Mouse (Mus musculus) small intestine, adult 2 months (tissue): ENCODE data around the gene Glb1.

Experiments used
- CTCF ChIP-seq: fragments of 200-500 bp; IDR thresholded peaks from 2 replicates; pipeline ENCODE4 v1.5.1; 2012; ENCODE audit warnings: low read depth, mild to moderate bottlenecking, control low read depth, inconsistent platforms, low read length, moderate library complexity, mixed read lengths; ENCODE audit not compliant: insufficient replicate concordance, insufficient read length; ENCODE audit errors: extremely low read depth
- POLR2A ChIP-seq: fragments of 200-500 bp; IDR thresholded peaks from 2 replicates; pipeline ENCODE4 v1.6.1; 2012; ENCODE audit warnings: low read depth, mild to moderate bottlenecking, control low read depth, inconsistent platforms, low read length, moderate library complexity

DNA sequence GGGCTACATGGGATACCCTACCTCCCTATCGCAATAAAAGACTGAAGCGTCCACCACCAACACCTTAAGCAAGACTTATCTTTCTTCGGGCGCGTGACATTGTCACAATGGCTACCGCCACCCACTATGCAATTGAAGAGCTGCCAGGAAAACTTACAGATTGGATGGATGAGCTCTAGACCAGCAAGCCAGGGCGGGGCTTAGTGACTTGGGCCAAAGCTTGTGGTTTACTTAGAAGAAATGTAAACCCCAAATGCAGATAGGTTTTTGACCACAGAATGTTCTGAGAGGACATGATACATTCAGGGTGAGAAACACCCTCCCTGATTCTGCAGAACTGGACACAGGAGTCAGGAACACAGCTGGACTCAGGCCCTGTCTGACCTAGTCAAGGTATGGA is 100.2 kb downstream of the Glb1 start:
- TF ChIP-seq CTCF (no peak), POLR2A (no peak)
